Mouse (Mus musculus) CH12F3 (cell line): ENCODE measurements around the gene Maml3.

Experiments used
- in situ Hi-C: fragments of 300-500 bp; cut with MboI; formaldehyde crosslinking; loops from 2 replicates; pipeline ENCODE4 v1.14.3; 2020; ENCODE audit warnings: low sequenced_read_pairs

Gene Maml3

GRCm38 (mm10) chr3:52046895-52047372 is 57.9 kb downstream of the Maml3 start:
- in situ Hi-C loops = no loop called here

DNA sequence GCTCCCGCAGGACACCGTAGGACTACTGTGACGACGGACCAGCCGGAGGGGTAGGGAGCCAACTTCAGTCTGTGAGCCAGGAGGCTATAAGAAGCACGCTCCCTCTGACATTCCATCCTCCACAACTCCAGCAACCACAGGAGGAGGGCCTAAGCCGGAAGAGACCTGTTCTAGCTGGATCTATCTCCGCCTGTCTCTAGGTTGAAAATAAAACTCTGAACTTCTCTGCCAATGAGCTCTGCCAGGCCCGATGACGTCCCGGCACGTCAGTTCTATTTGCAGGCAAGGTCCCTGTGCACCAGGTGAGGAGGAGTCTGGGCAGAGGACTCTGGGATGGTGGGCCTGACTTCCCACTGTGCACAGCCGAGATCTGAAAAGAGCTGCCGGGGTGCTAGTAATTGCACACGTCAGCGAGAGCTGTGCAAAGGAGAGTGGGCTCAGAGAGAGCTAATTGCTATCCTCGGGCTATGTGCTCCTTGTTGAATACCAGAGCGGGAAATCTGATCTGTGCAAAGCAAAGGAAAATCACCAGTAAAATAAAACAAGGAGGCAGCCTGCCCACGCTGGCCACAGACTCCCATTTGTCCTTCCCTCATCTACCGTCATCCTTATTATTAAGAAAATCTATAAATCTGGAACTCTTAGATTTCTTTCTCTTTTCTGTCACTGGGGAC is 58.7 kb downstream of the Maml3 start:
- in situ Hi-C loops = no loop called here

DNA sequence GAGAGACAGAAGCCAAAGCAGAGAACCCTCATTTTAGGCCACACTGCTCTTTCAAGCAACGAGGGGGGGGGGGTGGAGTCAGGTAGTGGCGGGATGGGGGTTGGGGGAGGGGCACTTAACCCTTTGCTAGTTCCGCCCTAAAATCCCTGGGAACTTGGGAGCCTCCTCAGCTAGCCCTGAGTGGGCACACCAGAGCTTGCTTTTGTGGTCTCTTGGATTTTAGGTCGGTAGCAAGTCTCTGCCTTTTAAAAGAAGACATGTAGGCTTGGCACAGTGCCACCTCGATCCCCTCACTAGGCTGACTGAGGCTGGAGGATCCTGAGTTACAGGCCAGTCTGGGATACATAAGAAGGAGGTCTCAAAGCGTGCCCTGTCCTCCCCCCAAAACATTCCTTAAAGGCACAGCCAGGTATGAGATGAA is 59.6 kb downstream of the Maml3 start:
- in situ Hi-C loops = no loop called here

DNA sequence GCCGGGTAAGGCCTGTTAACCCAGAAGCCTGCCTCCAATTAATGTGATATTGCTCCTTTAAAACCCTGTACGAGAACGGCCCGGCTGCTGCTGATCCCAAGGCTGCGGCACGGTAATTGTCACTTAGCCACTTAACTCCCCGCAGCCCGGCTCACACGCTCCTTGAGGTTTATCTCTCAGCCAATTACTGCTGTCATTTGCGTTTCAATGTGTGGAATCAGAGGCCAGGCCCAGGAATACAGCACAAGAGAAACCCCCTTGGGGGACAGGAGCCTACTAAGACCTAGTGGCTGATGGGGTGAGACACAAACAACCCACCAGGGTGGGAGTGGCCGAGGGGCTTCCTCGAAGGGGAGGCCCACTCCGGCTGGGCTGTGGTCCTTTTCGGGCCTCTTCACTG is 60.2 kb downstream of the Maml3 start:
- in situ Hi-C loops = no loop called here

DNA sequence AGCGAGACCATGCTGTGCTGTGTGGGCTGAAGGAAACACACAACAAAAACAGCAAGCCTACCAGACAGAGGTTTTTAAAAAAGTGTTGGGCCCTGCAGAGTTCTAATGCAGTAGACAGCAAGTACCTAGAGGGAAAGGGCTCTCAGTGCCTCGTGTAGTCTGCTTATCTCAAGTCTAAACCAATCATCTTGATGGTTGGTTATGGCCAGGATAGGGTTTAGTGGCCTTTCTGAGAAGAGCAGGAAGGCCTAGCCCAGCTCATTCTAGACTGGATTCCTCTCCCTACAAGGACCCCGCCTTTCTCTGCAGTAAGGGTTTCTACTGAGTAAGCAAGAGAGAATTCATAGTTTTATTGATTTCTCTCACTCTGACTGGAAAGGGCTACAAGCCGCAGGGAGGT is 61.0 kb downstream of the Maml3 start:
- in situ Hi-C loops = no loop called here

DNA sequence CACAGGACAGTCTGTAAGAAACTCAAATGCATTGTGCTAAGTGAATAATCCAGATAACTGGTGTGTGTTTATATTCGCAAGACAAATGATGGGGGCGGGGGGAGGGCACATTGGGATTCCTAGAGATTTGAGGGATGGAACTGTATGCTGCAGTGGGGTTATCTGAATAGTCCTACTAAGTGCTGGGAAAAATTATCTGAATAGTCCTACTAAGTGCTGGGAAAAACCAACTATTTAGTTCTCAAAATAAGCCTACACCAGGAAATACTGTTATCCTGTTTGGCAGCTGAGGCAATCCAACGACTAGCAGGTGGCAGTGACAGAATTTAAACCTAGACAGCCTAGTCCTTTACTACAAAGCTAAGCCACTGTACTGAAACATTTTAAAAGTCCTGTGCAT is 62.2 kb downstream of the Maml3 start:
- in situ Hi-C loops = no loop called here

GRCm38 (mm10) chr3:52039958-52040357 is 64.9 kb downstream of the Maml3 start:
- in situ Hi-C loops = no loop called here

DNA sequence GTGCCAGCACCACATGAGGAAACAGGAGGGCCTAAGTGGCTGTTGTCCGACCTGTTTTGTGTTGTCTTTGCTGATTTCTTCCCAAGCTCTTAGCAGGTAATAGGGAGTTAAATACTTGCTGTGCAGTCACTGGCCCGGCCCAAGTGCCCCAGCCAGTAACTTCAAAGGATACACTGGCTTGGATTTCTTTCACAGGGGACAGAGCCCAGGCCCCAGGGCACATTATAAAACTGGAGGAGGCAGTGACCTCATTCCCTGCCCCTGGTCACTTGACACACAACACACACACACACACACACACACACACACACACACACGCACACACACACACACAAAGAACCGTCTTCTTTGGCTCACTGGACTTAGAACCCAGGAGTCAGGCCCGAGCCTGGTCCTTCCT is 67.6 kb downstream of the Maml3 start:
- in situ Hi-C loops = no loop called here

DNA sequence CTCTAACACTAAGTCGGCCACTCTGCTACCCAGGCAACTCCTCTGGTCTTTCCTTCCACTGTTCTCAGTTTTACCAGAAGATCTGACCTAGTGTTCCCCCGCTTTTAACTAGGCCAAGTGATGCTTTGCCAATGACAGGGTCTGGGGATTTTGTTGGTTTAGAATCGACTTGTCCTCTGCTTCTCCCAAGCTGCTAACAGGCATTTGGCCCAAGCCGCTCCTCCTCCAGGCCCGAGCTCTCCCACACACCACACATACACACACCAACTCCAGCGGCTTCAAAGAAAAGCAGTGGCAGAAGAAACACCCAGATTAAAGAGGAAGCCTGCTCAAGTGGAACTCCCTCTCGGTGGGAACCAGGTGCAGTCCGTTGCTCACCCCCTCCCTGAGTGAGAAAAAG is 69.5 kb downstream of the Maml3 start:
- in situ Hi-C loops = no loop called here

DNA sequence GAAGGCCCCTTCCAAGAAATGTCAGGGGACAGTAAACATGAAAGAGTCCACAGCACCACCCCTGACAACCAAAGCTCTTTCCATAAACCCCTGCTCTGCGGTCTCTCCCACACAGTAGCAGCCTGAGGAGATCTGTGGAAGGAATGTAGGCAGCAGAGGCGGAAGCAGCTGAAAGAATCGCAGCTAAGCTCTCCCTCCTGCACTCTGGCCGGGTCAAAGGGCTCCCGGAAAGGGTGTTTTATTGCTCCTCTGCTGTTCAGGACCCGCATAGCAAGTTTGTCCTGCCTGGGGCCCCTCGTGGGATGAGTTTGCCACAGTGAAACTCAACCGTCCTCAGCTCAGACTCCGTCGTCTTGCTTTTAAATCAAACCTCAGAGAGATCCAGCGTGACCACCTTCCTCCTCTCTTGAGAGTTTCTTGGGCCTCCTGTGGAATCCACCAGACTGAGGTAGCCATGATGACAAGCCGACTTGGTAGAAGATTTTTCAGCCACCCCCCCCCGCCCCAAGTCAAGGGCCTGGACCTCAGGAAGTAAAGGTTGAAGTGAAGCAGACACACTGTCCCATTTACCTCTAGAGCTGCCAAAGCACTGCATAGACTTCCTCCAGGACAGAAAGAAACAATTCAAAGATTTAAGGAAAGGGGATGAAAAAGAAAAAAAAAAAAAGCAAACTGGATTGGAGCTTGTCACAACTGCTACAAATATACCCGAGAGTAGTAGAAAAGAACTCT is 70.9 kb downstream of the Maml3 start:
- in situ Hi-C loops = no loop called here

- in situ Hi-C loops = no loop called here
These were observed 73.5 kb downstream of the Maml3 start for GRCm38 (mm10) chr3:52031327-52031726.

DNA sequence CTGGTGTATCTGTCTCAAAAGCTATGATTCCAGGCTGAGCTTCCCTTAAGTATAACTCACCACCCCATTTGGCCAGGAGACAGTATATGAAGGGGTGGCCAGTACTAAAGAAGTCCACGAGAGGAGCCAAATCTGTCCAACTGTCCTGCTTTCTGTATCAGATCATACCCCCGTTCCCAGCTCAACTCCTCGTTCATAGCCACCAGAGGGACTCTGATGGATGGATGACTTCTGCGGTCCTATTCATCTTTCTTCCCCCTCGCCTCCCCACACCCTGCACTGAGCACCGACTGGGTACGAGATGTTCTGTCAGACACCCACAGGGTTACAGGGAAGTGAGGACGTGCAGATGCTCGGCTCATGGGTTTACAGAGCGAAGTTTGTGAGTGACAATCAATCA is 74.8 kb downstream of the Maml3 start:
- in situ Hi-C loops = no loop called here

- in situ Hi-C loops = no loop called here
These were observed 75.2 kb downstream of the Maml3 start for GRCm38 (mm10) chr3:52029661-52030081.

DNA sequence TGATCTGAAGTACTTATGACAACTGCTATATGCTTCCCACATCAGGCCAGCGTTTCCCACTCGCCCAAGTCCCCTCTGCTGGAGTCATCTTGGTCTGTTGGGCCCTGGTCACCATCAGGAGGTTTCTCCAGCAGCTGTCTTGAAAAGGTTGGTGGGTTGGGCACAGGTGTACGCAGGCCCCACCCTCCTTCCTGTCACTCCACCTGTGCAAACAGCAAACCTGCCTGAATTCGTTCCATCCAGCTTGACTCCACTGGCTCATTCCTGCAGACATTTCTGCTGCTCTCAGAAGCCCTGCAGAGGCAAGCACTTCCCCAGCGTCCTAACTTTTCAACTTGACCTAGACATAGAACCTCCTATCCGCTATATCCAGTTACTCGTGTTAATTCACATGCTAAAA is 76.9 kb downstream of the Maml3 start:
- in situ Hi-C loops = no loop called here

DNA sequence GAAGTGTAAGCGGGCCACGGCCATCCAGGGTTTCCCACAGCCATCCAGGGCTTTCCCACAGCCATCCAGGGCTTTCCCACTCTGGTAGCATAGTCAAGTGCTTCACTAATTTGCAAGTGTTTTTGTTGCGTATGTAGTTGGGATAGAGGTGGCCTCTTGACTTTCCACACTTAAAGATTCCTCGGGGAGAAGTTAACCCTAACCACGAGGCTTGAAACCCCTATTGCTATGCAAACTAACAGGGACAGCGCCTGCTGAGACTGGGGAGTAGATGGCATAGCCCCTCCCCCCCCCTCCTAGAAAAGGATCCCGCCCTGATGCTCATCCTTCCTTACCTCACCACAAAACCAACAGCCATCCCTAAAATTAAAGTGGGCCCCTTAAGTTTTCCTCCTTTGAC is 82.4 kb downstream of the Maml3 start:
- in situ Hi-C loops = no loop called here

DNA sequence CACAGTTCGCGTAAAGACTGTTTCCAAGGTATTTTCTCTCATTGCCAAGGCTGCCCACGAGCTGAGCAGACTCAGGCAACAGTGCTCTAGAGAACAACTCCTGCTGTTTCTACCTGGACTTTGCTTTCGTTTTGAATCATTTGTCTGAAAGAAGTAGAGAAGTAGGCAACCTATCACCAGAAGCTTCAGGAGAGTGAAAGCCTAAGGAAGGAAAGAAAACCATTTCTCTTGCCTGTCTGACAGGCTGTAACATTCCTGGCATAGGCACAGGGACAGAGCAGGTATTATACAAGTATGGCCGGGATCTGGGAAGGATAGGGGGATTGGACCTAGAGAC is 86.8 kb downstream of the Maml3 start:
- in situ Hi-C loops = no loop called here

DNA sequence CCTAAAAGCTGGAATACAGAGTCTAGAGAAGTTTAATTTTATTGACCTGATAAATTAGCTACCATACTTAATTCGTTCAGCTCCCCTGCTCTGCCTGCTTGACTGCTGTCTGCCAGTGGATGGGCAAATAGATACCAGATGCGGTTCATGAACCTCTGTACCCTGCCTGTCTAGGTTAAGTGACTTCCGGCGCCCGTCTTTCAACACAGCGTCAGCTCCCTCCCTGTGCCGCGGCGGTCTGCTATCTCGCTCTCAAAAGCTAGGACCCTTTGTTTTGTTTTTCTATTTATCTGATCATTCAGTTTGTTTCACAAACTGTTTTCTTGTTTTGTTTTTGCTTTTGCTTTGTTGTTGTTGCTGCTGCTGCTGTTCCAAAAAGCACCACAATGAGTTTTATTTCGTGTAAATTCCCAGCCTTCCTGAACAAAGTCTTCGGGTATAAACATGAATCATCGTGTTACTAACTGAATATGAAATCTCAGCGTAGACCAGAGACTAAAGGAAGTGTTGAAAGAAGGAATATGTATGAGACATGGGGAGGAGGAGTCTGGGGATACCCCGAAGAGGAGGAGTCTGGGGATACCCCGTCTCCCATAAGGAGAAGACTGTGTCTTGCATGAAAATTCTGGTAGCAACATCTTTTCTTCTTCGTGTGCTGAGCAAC is 87.3 kb downstream of the Maml3 start:
- in situ Hi-C loops = no loop called here

GRCm38 (mm10) chr3:52016178-52016577 is 88.7 kb downstream of the Maml3 start:
- in situ Hi-C loops = no loop called here

DNA sequence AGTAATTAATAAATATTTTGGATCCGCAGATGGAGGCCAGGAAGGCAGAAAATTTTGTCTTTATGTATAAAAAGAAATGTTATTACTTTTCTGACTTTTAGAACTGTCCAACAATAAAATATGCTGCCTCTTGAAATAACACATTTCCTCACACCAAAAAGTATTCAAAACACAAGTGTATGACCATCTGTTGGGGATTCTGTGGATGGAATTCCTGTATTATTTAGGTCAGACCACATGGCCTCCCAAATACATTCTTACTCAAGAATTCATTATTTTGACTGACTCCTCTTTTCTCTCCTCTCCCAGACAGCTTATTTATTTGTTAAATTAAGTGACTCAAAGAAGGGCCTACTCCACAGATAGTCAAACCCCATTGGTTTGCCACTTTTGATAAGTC is 89.3 kb downstream of the Maml3 start:
- in situ Hi-C loops = no loop called here

DNA sequence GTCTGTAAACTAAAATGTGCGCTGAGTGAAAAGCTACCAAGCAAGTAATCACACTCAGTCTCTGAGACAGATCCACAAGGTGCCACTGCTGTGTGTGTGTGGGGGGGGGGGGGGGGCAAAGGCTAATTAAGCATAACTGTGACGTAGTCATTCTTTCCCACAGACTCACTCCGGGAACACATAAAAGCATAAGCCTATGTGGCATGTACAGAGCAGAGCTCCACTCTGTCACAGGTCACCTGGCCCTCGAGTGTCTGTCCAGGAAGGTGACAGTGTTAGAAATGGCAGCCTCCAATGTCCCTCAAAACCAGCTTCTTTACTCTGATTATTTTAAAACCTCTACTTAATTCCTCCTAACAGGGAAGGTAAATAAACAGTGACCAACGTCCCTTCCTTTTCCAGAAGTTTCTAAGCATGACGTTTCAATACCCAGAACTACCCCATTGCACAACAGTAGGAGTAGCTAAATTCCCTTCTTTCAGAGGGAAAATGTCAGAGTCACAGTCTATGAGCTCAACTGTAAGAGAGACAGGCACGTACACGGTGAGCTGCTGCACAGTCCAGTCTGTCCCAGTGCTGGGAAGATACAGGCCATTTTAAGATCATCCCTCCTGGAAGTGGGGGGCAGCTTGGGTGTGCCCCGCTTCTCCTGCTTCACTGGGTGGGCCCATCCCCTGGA is 93.7 kb downstream of the Maml3 start:
- in situ Hi-C loops = no loop called here

GRCm38 (mm10) chr3:52009321-52009720 is 95.6 kb downstream of the Maml3 start:
- in situ Hi-C loops = no loop called here
